Mouse (Mus musculus) c-Kit-positive CD71-negative TER-119-negative erythroid progenitor cells, embryonic 14.5 days (primary cell): ENCODE data around the gene Syce1.
"Not testable (repeated sequence)": the region's sequence is repeated elsewhere in the genome, so short reads cannot be mapped to it uniquely, and the experiment has no call there.

ENCODE experiments used
- DNase-seq: peaks from one replicate; pipeline ENCODE4 v3.0.0-alpha.2; 2013; ENCODE audit warnings: low read depth

The Syce1 gene

GRCm38 (mm10) chr7:140765888-140766739 lies 21.5 kb downstream of the Syce1 start:
- peak; percentile 4 for DNase-seq

GRCm38 (mm10) chr7:140765391-140765790 lies 22.3 kb downstream of the Syce1 start:
- DNase-seq, result not testable (repeated sequence)

GRCm38 (mm10) chr7:140763447-140764020 lies 24.1 kb downstream of the Syce1 start, which contains the start of gene Cyp2e1:
Gene Cyp2e1, plus strand, starts transcription at chr7:140763739.
- no peak for DNase-seq

GRCm38 (mm10) chr7:140760647-140761046 lies 27.0 kb downstream of the Syce1 start:
- no peak for DNase-seq

- no peak for DNase-seq
Observed at GRCm38 (mm10) chr7:140756151-140756854, 31.3 kb downstream of the Syce1 start.

- DNase-seq, result no peak
Observed at GRCm38 (mm10) chr7:140754556-140754955, 33.1 kb downstream of the Syce1 start.

GRCm38 (mm10) chr7:140748827-140749160 lies 38.9 kb downstream of the Syce1 start:
- DNase-seq, result no peak

- DNase-seq, result no peak
Observed at GRCm38 (mm10) chr7:140748116-140748826, 39.4 kb downstream of the Syce1 start.

- DNase-seq, result no peak
Observed at GRCm38 (mm10) chr7:140747402-140747801, 40.2 kb downstream of the Syce1 start.

- no peak for DNase-seq
Observed at GRCm38 (mm10) chr7:140733162-140733561, 54.5 kb downstream of the Syce1 start.
